Mouse (Mus musculus) kidney, postnatal 25 days (tissue): ENCODE measurements around the gene Gpam.
A peak's percentile ranks its signal among the peaks of the same experiment; 100 is the strongest.

Experiments used
- DNase-seq, 2 experiments: peaks; one replicate each; pipeline ENCODE4 v3.0.0; 2021; ENCODE audit warnings: mixed read lengths in 2 of 2

Gene Gpam

GRCm38 (mm10) chr19:55101659-55102058, 25.4 kb downstream of the Gpam start:
- DNase-seq = no peak

DNA sequence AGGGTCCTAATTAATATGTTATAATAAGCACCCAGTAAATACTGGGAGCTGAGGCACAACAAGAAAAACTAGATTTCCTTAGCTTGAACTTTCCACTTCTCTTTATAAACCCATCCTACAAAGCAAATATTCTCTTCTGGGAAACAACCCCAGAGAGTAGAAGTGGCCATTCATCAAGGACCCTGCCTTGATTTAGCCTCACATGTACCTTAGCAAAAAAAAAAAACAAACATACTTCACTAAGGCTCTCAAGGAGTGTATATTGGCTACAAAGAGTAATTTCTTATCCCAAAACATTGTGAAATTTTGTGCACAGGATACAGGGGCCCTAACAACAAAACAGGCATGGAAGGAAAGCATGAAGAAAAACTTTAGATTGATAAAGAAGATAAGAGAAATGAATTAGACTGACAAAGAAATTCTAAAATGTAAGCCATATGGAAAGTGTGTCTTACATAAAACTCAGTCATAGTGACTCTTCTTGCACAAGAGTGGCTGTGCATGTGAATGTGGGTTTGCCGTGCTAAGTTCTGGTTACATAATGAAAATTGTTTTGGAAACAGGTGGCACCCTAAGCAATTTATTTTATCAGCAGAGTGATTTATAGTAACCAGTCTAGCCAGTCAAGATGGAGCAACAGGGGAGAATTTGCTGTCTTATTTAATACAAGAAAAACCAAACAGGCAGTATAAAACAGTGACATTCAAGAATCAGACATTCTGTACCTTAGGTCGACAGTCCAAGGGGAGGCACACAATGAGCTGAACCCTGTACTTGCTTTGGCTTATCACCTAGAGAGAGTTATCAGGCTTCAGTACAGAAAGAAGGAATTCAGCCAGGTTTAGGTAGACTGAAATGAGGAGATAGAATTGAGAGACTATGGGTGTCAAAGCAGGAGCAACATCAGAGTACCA, 26.6 kb downstream of the Gpam start:
- DNase-seq = no peak

- peak; percentile 78 to 88 for DNase-seq
Measured at GRCm38 (mm10) chr19:55099184-55100160, 27.6 kb downstream of the Gpam start.

- DNase-seq = peak; percentile 62 to 80
Measured at GRCm38 (mm10) chr19:55098409-55099183, 28.4 kb downstream of the Gpam start.

DNA sequence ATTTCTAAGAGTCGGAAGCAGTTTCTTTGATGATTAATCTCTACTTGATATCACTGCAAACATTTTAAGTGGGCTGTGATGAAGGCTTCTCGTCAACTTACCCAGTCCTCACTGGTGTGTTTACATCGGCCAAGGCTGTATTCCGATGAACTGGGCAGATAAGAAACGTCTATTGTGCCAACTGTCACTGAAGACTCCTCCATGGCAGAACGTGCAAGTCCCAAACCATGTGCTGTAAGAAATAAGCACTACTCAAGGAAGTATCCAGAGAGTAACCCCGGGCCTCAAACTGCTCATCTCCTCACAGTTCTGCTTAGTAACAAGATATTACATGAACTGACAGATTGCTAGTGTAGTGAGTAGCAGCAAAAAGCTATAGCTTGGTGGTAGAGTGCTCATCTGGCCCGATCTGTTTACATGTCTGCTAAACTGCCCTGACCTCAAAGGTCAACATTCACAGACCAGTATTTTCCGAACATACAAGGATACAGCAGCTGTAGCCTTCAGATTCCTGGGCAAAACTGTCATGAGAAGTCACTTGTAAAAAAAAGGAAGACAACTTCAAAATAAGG, 29.6 kb downstream of the Gpam start:
- DNase-seq = no peak

DNA sequence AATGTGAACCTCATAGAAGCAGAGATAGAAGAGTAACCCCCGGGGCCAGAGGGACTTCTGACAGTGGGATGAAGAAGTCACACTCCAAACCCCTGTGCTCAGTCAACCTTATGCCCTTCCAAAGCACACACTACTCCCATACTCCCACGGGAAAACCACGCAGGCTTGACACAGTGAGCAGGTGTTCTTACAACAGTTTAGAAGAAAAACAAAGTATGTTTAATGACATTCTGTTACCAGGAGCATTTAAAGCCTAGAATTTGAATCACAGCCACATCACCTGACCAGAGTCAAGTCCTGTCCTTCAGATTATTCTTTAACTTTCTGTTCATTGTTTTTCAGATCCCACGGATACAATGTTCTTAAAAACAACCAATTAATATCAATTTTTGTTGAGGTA, 30.4 kb downstream of the Gpam start:
- DNase-seq = peak; percentile 59 to 76

GRCm38 (mm10) chr19:55095547-55095946, 31.5 kb downstream of the Gpam start:
- DNase-seq = no peak

DNA sequence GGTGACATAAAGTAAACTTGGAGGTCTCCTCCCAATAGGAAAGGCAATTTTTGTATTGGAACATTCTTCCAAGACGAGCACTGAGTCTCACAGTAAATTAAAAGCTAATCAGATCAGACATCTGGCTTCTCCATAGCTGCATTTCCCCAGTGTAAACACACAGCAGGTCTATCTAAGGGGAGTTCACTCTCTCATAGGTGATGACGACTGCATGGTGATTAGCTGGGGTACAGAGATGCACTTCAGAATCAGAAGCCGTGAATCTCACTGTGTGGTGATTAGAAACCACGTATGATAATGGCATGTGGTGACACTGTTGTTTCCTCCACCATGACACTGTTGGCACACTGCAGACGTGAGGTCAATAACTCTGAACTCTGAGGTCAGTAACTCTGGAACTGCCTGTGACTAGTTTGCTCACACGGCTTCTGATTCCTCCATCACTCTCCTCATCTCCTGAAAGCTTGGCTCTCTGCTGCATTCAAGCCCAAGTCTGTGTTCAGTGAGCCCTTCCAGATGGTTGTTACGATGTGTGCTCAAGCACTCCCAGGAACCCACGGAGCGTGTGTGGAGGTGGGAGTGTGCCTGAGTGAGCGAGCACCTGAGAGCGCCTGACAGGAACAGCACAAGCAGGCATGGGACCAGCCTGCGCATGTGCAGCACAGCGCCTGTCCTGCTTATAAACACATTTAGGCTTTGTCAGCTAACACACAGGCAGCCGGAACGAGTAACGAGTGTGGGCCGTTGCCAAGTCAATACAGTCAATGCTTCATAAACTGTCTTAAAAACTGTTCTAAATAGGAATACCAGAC, 35.2 kb downstream of the Gpam start:
- DNase-seq = peak; percentile 47 to 80

GRCm38 (mm10) chr19:55090885-55091284, 36.2 kb downstream of the Gpam start:
- DNase-seq = no peak

- DNase-seq = no peak
Measured at GRCm38 (mm10) chr19:55090142-55090541, 36.9 kb downstream of the Gpam start.

GRCm38 (mm10) chr19:55087776-55088175, 39.3 kb downstream of the Gpam start:
- no peak for DNase-seq

DNA sequence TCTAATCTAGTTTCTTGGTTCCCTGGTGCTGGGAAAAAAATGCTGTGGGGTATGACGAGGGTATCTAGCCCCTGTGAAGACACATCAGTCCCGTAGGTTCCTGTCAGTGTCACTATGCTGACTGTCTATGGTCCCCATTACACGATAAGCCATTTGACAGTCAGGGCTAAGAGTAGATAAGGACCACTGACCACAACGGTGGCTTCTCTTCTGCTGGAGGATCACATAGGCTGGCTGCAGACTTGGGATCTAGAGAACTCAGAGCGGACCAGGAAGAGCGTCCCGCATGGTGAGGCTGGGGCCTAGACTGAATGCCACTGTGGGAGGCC, 41.2 kb downstream of the Gpam start:
- no peak for DNase-seq

DNA sequence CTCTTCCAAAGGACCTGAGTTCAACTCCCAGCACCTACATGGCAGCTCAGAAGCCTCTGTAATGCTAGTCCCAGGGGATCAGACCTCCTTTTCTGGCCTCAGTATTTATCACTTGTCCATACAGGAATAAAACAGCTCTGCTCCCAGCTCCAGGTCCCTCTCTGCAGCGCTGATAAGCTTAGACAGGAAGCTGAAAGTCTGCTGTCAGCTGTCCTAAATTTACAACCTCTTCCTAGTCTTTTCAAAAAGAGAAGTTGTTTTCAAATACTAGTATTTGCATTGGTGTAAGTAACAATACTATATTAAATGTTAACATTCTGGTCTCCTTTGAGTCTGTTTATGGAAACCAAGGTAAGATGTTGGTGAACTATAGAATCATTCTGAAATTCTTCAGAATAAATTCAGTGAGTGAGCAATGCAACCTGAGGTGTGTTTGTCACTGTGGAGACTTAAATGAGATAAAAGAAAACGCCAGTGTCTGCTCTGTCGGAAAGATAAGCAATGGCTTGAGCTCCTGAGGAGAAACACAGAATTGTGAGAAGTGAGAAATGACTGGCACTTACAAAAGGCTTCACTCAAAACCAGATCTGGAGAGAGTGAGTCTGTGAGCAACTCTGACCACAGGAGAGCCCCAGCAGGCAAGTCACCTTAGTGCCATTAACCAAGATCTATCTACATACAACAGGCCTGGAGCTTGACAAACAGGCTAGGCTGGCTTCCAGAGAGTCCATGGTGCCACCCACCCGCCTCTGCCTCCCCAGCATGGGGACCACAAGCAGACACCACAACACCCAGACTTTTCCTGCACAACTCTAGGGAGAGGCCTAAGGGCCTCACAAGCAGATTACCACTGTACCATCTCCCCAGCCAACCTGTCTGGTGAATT, 41.8 kb downstream of the Gpam start:
- DNase-seq = no peak

DNA sequence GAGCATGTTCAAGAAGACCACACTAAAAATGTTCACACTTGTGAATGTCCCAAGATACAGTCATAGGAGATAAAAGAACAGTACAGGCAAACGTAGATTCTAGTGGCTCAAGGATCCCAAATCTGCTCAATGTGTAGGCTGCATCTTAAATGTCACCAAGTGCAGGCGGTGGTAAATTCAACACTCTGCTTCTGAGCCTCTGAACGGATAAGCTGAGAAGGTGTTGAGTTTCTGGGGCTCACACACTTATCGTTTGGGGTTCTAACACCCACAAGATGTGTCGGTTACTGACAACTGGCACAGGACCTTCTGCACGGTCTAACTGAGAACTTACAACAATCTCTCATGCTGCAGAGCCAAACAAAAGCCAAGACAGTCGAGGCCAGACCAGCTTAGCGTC, 50.2 kb downstream of the Gpam start:
- no peak for DNase-seq

- peak in 1 of 2 experiments; percentile 16 for DNase-seq
Measured at GRCm38 (mm10) chr19:55073004-55073403, 54.0 kb downstream of the Gpam start.

DNA sequence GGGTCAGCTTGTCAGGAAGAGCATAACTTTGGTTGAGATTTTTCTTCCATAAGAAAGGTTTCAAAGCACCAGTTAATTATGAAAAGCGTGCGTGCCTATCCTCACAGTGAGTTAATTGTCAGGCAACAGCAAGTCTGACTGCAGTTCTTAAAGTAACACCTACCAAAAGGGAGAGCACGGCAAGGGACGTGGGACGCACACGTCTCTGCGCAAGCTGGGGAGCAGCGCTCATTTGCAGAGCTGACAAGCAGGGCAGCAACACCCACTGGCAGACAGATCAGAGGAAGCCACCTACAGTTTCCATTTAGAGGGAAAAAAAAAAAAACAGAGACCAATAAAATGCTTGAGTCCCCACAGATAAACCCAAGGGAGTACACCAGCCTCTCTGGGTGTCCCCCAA, 58.0 kb downstream of the Gpam start:
- no peak for DNase-seq

GRCm38 (mm10) chr19:55063272-55063671, 63.8 kb downstream of the Gpam start:
- DNase-seq = no peak

- DNase-seq = no peak
Measured at GRCm38 (mm10) chr19:55062501-55062900, 64.5 kb downstream of the Gpam start.

GRCm38 (mm10) chr19:55061951-55062350, 65.1 kb downstream of the Gpam start:
- peak in 1 of 2 experiments; percentile 48 for DNase-seq

GRCm38 (mm10) chr19:55061447-55061901, 65.6 kb downstream of the Gpam start:
- no peak for DNase-seq
